Mouse (Mus musculus) spleen, adult 2 months (tissue): ENCODE data around the gene Alg14.

Experiments
- CTCF ChIP-seq: fragments of 200-500 bp; IDR thresholded peaks from 2 replicates; pipeline ENCODE4 v1.5.1; 2011; ENCODE audit warnings: mild to moderate bottlenecking, inconsistent platforms; ENCODE audit not compliant: insufficient read depth, insufficient read length, insufficient replicate concordance; ENCODE audit errors: extremely low read depth
- POLR2A ChIP-seq: fragments of 200-500 bp; IDR thresholded peaks from 2 replicates; pipeline ENCODE4 v1.6.1; 2011; ENCODE audit warnings: low read depth, low read length, inconsistent platforms

- no peak for TF ChIP-seq CTCF
- TF ChIP-seq POLR2A, result no peak
Measured at GRCm38 (mm10) chr3:121261251-121261650, 30.3 kb upstream of the Alg14 start.
